Mouse (Mus musculus) ES-E14 (cell line): ENCODE results near the gene Eif4g3. TPM values are rescaled to one million over a fixed set of nuclear protein-coding genes. Genes with fewer than 3 reads are reported as not detected.

Experiments used
- DNase-seq: peaks from one replicate; pipeline ENCODE4 v3.0.0-alpha.2; 2013; ENCODE audit warnings: low read depth, low spot score
- H3K27ac ChIP-seq: 2 replicates; pipeline ENCODE4 v1.5.1; 2012; ENCODE audit warnings: low read depth, mild to moderate bottlenecking, low read length, moderate library complexity, mixed read lengths; ENCODE audit not compliant: poor library complexity, insufficient read depth, severe bottlenecking
- H3K36me3 ChIP-seq: 2 replicates; pipeline ENCODE4 v1.6.1; 2012; ENCODE audit warnings: mild to moderate bottlenecking, low read length, moderate library complexity, mixed read lengths; ENCODE audit not compliant: control insufficient read depth, poor library complexity, insufficient read depth, severe bottlenecking
- H3K4me1 ChIP-seq, 2 experiments: fragments of 150-350 bp in 1 of 2; sonication (generic) in 1 of 2; 2 replicates each; pipeline ENCODE4 v1.6.1; 2012; ENCODE audit warnings: low read length in 2 of 2, mild to moderate bottlenecking in 1 of 2, mixed read lengths in 1 of 2; ENCODE audit not compliant: control insufficient read depth in 2 of 2, insufficient read depth in 2 of 2, poor library complexity in 1 of 2
- H3K4me3 ChIP-seq, 2 experiments: fragments of 150-350 bp in 1 of 2; sonication (generic) in 1 of 2; 2 replicates each; pipeline ENCODE4 v1.5.1; 2012; ENCODE audit warnings: low read length in 2 of 2, low read depth in 1 of 2, mild to moderate bottlenecking in 1 of 2, mixed read lengths in 1 of 2; ENCODE audit not compliant: insufficient read depth in 1 of 2, poor library complexity in 1 of 2, severe bottlenecking in 1 of 2
- H3K9ac ChIP-seq: 2 replicates; pipeline ENCODE4 v1.6.1; 2012; ENCODE audit warnings: low read depth, mild to moderate bottlenecking, low read length, mixed read lengths; ENCODE audit not compliant: poor library complexity, insufficient read depth, severe bottlenecking
- H3K9me3 ChIP-seq: fragments of 150-350 bp; sonication (generic); 2 replicates; pipeline ENCODE4 v1.6.1; 2012; ENCODE audit warnings: low read depth, mild to moderate bottlenecking, low read length; ENCODE audit not compliant: control insufficient read depth, insufficient read depth
- CHD2 ChIP-seq: IDR thresholded peaks from 2 replicates; pipeline ENCODE4 v1.6.1; 2014; ENCODE audit warnings: mild to moderate bottlenecking, low read depth, low read length, inconsistent platforms
- HCFC1 ChIP-seq: IDR thresholded peaks from 2 replicates; pipeline ENCODE4 v1.6.1; 2012; ENCODE audit warnings: low read length, inconsistent platforms, borderline replicate concordance; ENCODE audit not compliant: insufficient read depth
- MAFK ChIP-seq: IDR thresholded peaks from 2 replicates; pipeline ENCODE4 v1.6.1; 2014; ENCODE audit warnings: mild to moderate bottlenecking, low read depth, low read length, inconsistent platforms; ENCODE audit not compliant: insufficient read depth
- ZC3H11A ChIP-seq: IDR thresholded peaks from 2 replicates; pipeline ENCODE4 v1.6.1; 2012; ENCODE audit warnings: low read depth, mild to moderate bottlenecking, inconsistent platforms, low read length, borderline replicate concordance
- ZNF384 ChIP-seq: IDR thresholded peaks from 2 replicates; pipeline ENCODE4 v1.6.1; 2012; ENCODE audit warnings: low read depth, low read length, inconsistent platforms
- in situ Hi-C, 2 experiments: fragments of 600-800 bp; cut with MboI; formaldehyde crosslinking; loops; one replicate each; pipeline ENCODE4 v1.15.1; 2025; ENCODE audit warnings: low sequenced_read_pairs in 2 of 2, inconsistent platforms in 1 of 2; ENCODE audit not compliant: unreplicated experiment in 2 of 2
- total RNA-seq: library from RNA; depleted of rRNA; stranded (reverse); fragments of 300-350 nt; gene quantifications from 2 replicates; pipeline ENCODE4 v1.2.3, GENCODE M21; 2012

Gene Eif4g3
- total RNA-seq, 1 experiment: 18.7 TPM

GRCm38 (mm10) chr4:138221406-138221805 lies 228.6 kb downstream of the Eif4g3 start:
- Histone ChIP-seq H3K36me3 (peaks cover 16% of the 10 kb centered on the region), H3K27ac (no peak overlapping the region), H3K9me3 (no peaks in the 10 kb centered on the region), H3K4me1 (peaks cover 4 to 24% of the 10 kb centered on the region in 2 experiments), H3K4me3 (no peak overlapping the region), H3K9ac (no peak overlapping the region)
- DNase-seq: no peak
- in situ Hi-C loops: no loop called here
- TF ChIP-seq HCFC1: no peak
- TF ChIP-seq ZC3H11A: no peak
- no peak for TF ChIP-seq CHD2
- TF ChIP-seq ZNF384: no peak
- TF ChIP-seq MAFK: no peak

- Histone ChIP-seq H3K9ac (0 out of 2 replicates have a peak overlapping the region, but pooled peaks have one; percentile 19), H3K4me1 (peaks cover 4 to 24% of the 10 kb centered on the region in 2 experiments), H3K36me3 (peaks cover 17% of the 10 kb centered on the region), H3K4me3 (no peak overlapping the region), H3K27ac (no peak overlapping the region), H3K9me3 (no peaks in the 10 kb centered on the region)
- in situ Hi-C loops: no loop called here
- TF ChIP-seq ZNF384 (no peak), CHD2 (no peak), MAFK (no peak), HCFC1 (no peak), ZC3H11A (no peak)
- no peak for DNase-seq
Observed at GRCm38 (mm10) chr4:138222396-138222795, 229.6 kb downstream of the Eif4g3 start.

GRCm38 (mm10) chr4:138223623-138224022 lies 230.8 kb downstream of the Eif4g3 start:
- TF ChIP-seq HCFC1 (no peak), ZNF384 (no peak), ZC3H11A (no peak), CHD2 (no peak), MAFK (no peak)
- in situ Hi-C loops: no loop called here
- DNase-seq: no peak
- Histone ChIP-seq H3K9ac (no peak overlapping the region), H3K36me3 (peaks cover 21% of the 10 kb centered on the region), H3K27ac (no peak overlapping the region), H3K4me3 (no peak overlapping the region), H3K4me1 (peaks cover 4 to 21% of the 10 kb centered on the region in 2 experiments; a peak in 3 of 4 replicates), H3K9me3 (no peaks in the 10 kb centered on the region)

- Histone ChIP-seq H3K4me1 (peaks cover 9 to 13% of the 10 kb centered on the region in 2 experiments; a peak in 3 of 4 replicates), H3K36me3 (peaks cover 4% of the 10 kb centered on the region), H3K9me3 (no peaks in the 10 kb centered on the region), H3K4me3 (no peak overlapping the region), H3K9ac (no peak overlapping the region), H3K27ac (no peak overlapping the region)
- TF ChIP-seq MAFK (peak; percentile 72), ZNF384 (no peak)
- in situ Hi-C loops: no loop called here
- DNase-seq: no peak
Observed at GRCm38 (mm10) chr4:138246756-138247665, 254.2 kb downstream of the Eif4g3 start.
